Mouse (Mus musculus) cerebellum, adult 2 months (tissue): ENCODE measurements at regions not wholly inside any gene's neighbourhood (a gene's known extent, or its start where the extent isn't known, plus 50 kb on each side); places are given as distances from the start of the nearest gene placed in this dataset.

Experiments
- CTCF ChIP-seq: fragments of 200-500 bp; IDR thresholded peaks from 2 replicates; pipeline ENCODE4 v1.5.1; 2011; ENCODE audit warnings: low read depth, mild to moderate bottlenecking, control low read depth, low read length, moderate library complexity, borderline replicate concordance; ENCODE audit not compliant: insufficient read depth
- POLR2A ChIP-seq: fragments of 200-500 bp; IDR thresholded peaks from 2 replicates; pipeline ENCODE4 v1.6.1; 2011; ENCODE audit warnings: low read length, control low read depth, borderline replicate concordance; ENCODE audit not compliant: insufficient read depth

- TF ChIP-seq CTCF = no peak
- no peak for TF ChIP-seq POLR2A
These were observed 187.3 kb upstream of the Gm11146 start for GRCm38 (mm10) chr16:77789206-77789605.
